Mouse (Mus musculus): Measurements from ENCODE around the gene Iffo1.

Iffo1 gene

GRCm38 (mm10) chr6:125196301-125196700 lies 51.3 kb downstream of the Iffo1 start:
- DNase-seq, result no peak

GRCm38 (mm10) chr6:125197166-125197565 lies 52.1 kb downstream of the Iffo1 start:
- DNase-seq, result no peak

- DNase-seq, result no peak
Observed at GRCm38 (mm10) chr6:125210436-125210835, 65.4 kb downstream of the Iffo1 start.
